Mouse (Mus musculus): ENCODE measurements around the gene Gars. TPM values are rescaled to one million over a fixed set of nuclear protein-coding genes. Genes with fewer than 3 reads are reported as not detected.

Gene Gars
- polyA plus RNA-seq, 1 experiment from 2014 or later = 189 TPM

DNA sequence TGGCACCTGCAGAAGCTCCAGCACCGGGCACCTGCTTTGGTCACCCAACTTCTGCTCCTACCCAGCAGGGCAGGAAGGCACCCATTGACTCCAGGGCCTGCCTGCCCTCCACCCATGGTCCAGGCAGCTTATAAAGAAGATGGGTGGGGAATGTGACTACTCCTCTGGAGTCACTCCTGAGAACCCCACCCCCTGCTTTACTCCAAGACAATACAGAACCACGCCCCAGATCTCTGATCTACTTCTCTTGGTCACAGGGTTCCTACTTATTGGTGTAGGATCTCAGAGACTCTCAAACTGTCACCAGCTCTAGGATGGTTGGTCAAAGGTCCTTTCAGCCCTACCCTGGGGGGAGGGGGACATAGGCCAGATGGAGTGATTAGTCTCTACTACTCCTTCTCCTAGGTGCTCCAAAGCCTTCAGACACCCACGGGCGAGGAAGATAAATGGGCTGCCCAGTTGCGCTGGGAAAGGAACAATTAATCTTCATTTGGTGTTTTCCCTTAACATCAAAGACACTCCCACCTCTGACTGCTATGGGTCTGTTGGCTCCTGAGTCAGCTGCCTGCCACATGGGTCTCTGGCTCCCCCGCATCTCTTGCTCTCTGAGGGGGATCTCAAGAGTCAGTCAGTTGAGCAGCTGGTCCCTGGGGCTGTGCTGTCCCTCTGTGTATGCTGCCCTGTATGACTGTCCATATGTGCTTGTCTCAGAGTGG lies 55.8 kb downstream of the Gars start:
- Histone ChIP-seq H3K4me3 (no peak overlapping the region), H3K27me3 (replicated peaks) (0 out of 2 replicates have a peak, but pooled peaks cover 18% of the 10 kb centered on the region), H3K27ac (ENCODE audit: poor library complexity, severe bottlenecking) (no peak overlapping the region), H3K9me3 (replicated peaks) (no peaks in the 10 kb centered on the region), H3K4me1 (replicated peaks) (0 out of 2 replicates have a peak, but pooled peaks cover under 1% of the 10 kb centered on the region), H3K9ac (no peak overlapping the region), H3K36me3 (no peaks in the 10 kb centered on the region), H3K4me2 (no peak overlapping the region)
- ATAC-seq (ENCODE audit: insufficient number of reproducible peaks, low FRiP score) = no peak
- 78% methylated on average over 6 of the region's 6 CpGs for WGBS

DNA sequence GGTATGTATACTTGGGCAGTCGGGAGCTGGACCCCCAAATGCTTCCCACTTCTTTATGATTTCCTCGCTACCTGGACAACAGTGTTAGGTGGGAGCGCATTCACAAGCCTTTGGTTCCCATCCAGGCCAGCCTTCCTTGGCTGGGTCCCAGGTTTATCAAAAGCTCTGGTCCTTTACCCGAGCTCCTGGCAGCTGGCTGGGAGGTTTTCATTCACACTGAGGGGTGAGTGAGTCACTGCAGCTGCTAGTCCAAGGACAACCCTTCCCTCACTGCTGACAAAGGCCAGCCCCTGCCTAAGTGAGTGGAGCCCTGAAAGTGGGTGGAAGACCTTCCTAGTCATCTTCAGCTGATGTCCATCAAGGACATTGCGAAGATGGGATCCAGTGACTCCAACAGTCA lies 60.2 kb downstream of the Gars start:
- 53% methylated on average over 5 of the region's 5 CpGs for whole genome bisulfite sequencing
- H3K4me2 ChIP-seq = no peak overlapping the region
- 0 out of 2 replicates have a peak, but pooled peaks cover 5% of the 10 kb centered on the region for H3K4me1 ChIP-seq (replicated peaks)
- no peak overlapping the region for H3K9ac ChIP-seq
- H3K27me3 ChIP-seq (replicated peaks) = 0 out of 2 replicates have a peak, but pooled peaks cover 11% of the 10 kb centered on the region
- no peak for ATAC-seq (ENCODE audit: insufficient number of reproducible peaks, low FRiP score)
- H3K36me3 ChIP-seq = no peaks in the 10 kb centered on the region
- H3K9me3 ChIP-seq (replicated peaks) = no peaks in the 10 kb centered on the region
- H3K27ac ChIP-seq (ENCODE audit: poor library complexity, severe bottlenecking) = no peak overlapping the region
- H3K4me3 ChIP-seq = no peak overlapping the region

DNA sequence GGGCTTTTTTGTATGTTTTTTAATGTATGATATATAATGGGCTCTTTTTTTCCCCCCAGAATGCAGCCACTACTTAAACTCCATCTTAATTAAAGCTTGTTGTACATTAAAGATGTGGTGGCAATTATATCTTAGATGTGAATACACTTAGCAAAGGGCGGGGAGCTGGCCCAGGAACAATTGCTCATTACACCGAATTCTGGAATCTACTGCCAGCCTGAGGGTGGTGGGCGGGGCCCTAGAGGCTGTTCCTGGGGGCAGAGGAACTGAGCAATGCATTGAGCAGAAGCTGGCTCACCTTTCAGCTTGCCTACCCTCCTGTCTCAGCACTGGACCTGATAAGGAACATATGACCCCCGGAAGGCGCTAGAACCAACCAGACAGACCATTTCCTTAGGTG lies 60.8 kb downstream of the Gars start:
- Histone ChIP-seq H3K27ac (ENCODE audit: poor library complexity, severe bottlenecking) (no peak overlapping the region), H3K4me3 (no peak overlapping the region), H3K9me3 (replicated peaks) (no peaks in the 10 kb centered on the region), H3K27me3 (replicated peaks) (0 out of 2 replicates have a peak, but pooled peaks cover 13% of the 10 kb centered on the region), H3K36me3 (no peaks in the 10 kb centered on the region), H3K4me1 (replicated peaks) (0 out of 2 replicates have a peak, but pooled peaks cover 5% of the 10 kb centered on the region), H3K4me2 (no peak overlapping the region), H3K9ac (no peak overlapping the region)
- ATAC-seq (ENCODE audit: insufficient number of reproducible peaks, low FRiP score) = no peak
- WGBS = 71% methylated on average over 5 of the region's 5 CpGs

DNA sequence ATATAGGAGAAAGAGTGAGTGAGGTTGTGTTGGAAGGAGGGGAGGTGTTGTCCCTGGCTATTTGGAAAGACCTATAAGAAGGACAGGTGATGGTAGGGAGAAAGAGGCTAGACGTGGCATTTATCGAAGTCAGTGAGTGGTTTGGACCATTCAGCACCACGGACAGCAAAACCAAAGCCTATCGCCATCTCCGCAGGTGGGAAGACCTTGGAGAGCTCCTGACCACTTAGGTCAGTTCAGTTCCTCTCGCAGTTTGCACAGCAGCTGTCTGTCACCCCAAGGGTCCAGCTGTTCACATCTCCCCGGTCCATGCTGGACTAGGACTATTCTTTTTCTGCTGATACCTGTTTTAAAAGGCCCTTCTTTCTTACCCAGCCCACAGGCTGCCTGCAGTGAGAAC lies 70.6 kb downstream of the Gars start:
- no peak overlapping the region for H3K9ac ChIP-seq
- no peak overlapping the region for H3K4me2 ChIP-seq
- H3K4me3 ChIP-seq = no peak overlapping the region
- WGBS = 10% methylated on average over 7 of the region's 7 CpGs
- H3K36me3 ChIP-seq = no peaks in the 10 kb centered on the region
- peaks cover 30% of the 10 kb centered on the region for H3K27me3 ChIP-seq (replicated peaks)
- H3K9me3 ChIP-seq (replicated peaks) = no peaks in the 10 kb centered on the region
- H3K27ac ChIP-seq (ENCODE audit: poor library complexity, severe bottlenecking) = no peak overlapping the region
- H3K4me1 ChIP-seq (replicated peaks) = no peaks in the 10 kb centered on the region
- ATAC-seq (ENCODE audit: insufficient number of reproducible peaks, low FRiP score) = no peak

DNA sequence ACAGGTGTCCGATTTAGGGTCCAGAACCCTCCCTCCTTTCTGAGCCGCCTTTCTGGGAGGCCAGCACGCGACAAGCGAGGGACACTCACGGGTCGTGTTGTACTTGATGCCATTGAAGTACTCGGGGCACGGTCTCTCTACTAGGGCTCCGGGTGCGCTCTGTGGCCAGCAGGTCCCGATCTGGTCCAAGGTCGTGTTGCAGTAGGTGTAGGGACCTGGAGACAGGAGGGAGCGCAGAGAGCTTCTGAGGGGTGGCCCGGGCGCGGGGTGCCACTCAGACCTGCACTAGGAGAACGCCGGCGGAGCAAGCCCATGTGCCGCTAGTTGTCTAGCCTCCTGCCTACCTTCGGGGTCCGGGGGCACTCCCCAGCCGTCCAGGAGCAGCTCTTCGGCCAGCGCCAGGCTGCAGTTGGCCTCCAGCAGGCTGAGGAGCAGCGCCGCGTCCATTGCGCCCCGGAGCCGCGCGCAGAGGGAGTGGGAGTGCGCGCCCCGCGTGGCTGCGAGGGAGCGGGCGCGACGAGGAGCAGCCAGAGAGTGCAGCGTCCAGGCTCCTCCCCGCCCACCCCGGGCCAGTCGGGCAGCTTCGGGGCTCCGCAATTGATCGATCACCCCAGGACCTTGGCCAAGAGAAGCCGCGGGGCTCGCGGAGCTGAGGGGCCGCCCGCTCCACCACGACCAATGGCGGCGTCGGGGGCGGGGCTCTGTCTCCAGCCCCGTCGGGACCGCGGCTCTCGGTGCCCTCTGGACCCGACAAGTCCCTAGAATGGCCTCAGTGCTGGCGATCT lies 79.7 kb downstream of the Gars start:
- Histone ChIP-seq H3K4me3 (peak overlapping the region; percentile 61), H3K36me3 (no peaks in the 10 kb centered on the region), H3K27ac (ENCODE audit: poor library complexity, severe bottlenecking) (no peak overlapping the region), H3K9me3 (replicated peaks) (no peaks in the 10 kb centered on the region), H3K9ac (peak overlapping the region; percentile 19; the same call in 1 of the 2 replicates), H3K4me2 (peak overlapping the region; percentile 85), H3K4me1 (replicated peaks) (peaks cover 10% of the 10 kb centered on the region; the same call in 1 of the 2 replicates), H3K27me3 (replicated peaks) (peaks cover 90% of the 10 kb centered on the region)
- ATAC-seq (ENCODE audit: insufficient number of reproducible peaks, low FRiP score) = 0 out of 2 replicates have a peak, but pooled peaks have one; percentile 43
- WGBS = under 1% methylated on average over 68 of the region's 68 CpGs

DNA sequence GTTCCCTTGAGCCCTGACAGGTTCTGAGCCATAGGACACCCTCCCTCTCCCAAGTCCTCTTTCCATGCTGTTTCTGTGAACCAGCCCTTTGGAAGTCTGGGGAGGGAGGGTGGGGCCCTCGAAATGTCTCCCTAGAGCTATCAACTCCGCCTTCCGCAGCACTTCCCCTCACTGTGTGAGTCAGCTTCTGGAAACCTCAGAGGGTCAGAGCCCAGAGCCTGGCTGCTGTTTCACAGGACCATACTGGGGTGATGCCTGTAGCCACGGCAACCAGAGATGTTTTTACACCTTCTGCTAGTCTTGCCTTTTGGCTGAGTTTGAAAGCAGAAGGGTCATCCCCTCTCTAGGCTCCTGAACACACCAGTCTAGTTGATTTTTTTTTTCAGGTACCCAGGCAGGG lies 85.2 kb downstream of the Gars start:
- 16% methylated on average over 4 of the region's 4 CpGs for whole genome bisulfite sequencing
- H3K27me3 ChIP-seq (replicated peaks) = peaks cover 56% of the 10 kb centered on the region
- peak; percentile 51; the same call in 1 of the 2 replicates for ATAC-seq (ENCODE audit: insufficient number of reproducible peaks, low FRiP score)

DNA sequence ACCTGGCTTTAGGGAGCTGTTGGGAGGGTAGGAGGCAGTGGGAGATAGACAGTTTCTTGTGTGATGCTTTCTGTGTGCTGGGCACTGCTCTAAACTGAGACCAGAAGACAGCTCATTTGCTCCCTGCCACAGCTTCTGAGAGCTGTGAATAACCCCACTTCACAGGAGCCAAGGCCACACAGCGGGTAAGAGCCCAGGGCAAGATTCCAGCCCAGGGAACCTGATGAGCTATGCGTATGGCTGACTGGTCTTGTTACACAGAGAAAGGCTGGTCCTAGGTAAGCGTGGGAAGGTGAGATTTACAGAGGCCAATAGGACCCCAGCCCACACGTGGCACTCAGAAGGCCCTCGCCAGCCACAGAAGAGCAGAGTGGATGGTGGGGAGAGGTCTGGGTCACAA lies 88.8 kb downstream of the Gars start:
- Histone ChIP-seq H3K27me3 (replicated peaks) (peaks cover 29% of the 10 kb centered on the region; the same call in 1 of the 2 replicates), H3K27ac (ENCODE audit: poor library complexity, severe bottlenecking) (no peak overlapping the region), H3K9me3 (replicated peaks) (no peaks in the 10 kb centered on the region), H3K4me1 (replicated peaks) (peaks cover 18% of the 10 kb centered on the region), H3K9ac (no peak overlapping the region), H3K4me3 (no peak overlapping the region), H3K36me3 (no peaks in the 10 kb centered on the region), H3K4me2 (no peak overlapping the region)
- WGBS = 78% methylated on average over 5 of the region's 5 CpGs
- no peak for ATAC-seq (ENCODE audit: insufficient number of reproducible peaks, low FRiP score)

More for the DNA sequence above, 85.2 kb downstream of the Gars start:
- Histone ChIP-seq H3K9ac (no peak overlapping the region), H3K4me3 (no peak overlapping the region), H3K4me2 (no peak overlapping the region), H3K9me3 (replicated peaks) (no peaks in the 10 kb centered on the region), H3K36me3 (no peaks in the 10 kb centered on the region), H3K27ac (ENCODE audit: poor library complexity, severe bottlenecking) (no peak overlapping the region), H3K4me1 (replicated peaks) (0 out of 2 replicates have a peak, but pooled peaks cover 2% of the 10 kb centered on the region)

DNA sequence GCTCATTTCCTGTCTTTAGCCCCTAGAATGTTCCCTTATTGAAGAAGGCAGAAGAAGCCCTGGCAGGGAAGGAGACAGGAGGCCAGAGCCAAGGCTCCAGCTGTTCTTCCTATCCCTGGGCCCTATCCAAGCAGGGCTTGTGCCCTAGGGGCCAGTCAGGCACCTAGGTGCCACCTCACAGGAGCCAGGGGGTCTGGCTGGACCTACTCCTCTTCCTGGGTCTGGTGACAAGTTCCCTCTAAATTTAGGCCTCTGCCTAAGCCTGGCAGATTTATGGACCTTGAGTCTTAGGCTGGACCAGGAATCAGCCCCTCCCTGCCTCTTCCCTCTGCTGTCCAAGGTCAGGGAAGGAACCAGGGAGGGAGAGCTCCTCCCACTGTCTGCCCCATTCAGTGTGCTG lies 90.6 kb downstream of the Gars start:
- H3K9ac ChIP-seq = no peak overlapping the region
- peaks cover 35% of the 10 kb centered on the region for H3K4me1 ChIP-seq (replicated peaks)
- H3K27me3 ChIP-seq (replicated peaks) = peaks cover 18% of the 10 kb centered on the region; the same call in 1 of the 2 replicates
- H3K4me2 ChIP-seq = no peak overlapping the region
- no peak overlapping the region for H3K4me3 ChIP-seq
- H3K36me3 ChIP-seq = no peaks in the 10 kb centered on the region
- H3K27ac ChIP-seq (ENCODE audit: poor library complexity, severe bottlenecking) = no peak overlapping the region
- H3K9me3 ChIP-seq (replicated peaks) = no peaks in the 10 kb centered on the region
- no peak for ATAC-seq (ENCODE audit: insufficient number of reproducible peaks, low FRiP score)

Other genes with a start within 250 kb of the Gars start
- 3.0 and 3.1 TPM in 2 replicates for gene Znrf2, start 221.1 kb upstream of the Gars start, polyA plus RNA-seq (2016; fragmentation: Nextera tagmentation; extraction: Ambion mirVana)
- 4.1 and 4.2 TPM in 2 replicates for gene Nod1, start 65.4 kb upstream of the Gars start, polyA plus RNA-seq (2016; fragmentation: Nextera tagmentation; extraction: Ambion mirVana)
- 5.8 and 6.9 TPM in 2 replicates for gene Ggct, start 45.1 kb upstream of the Gars start, polyA plus RNA-seq (2016; fragmentation: Nextera tagmentation; extraction: Ambion mirVana)
- 6.4 and 8.0 TPM in 2 replicates for gene Crhr2, start 95.0 kb downstream of the Gars start, polyA plus RNA-seq (2016; fragmentation: Nextera tagmentation; extraction: Ambion mirVana)
- 0.23 TPM in 1 of 2 replicates, not detected in the other for gene Inmt, start 137.0 kb downstream of the Gars start, polyA plus RNA-seq (2016; fragmentation: Nextera tagmentation; extraction: Ambion mirVana)
- 6.3 and 7.8 TPM in 2 replicates for gene Mindy4, start 165.4 kb downstream of the Gars start, polyA plus RNA-seq (2016; fragmentation: Nextera tagmentation; extraction: Ambion mirVana)